Mouse (Mus musculus): ENCODE results near the gene Fdxr.

DNA sequence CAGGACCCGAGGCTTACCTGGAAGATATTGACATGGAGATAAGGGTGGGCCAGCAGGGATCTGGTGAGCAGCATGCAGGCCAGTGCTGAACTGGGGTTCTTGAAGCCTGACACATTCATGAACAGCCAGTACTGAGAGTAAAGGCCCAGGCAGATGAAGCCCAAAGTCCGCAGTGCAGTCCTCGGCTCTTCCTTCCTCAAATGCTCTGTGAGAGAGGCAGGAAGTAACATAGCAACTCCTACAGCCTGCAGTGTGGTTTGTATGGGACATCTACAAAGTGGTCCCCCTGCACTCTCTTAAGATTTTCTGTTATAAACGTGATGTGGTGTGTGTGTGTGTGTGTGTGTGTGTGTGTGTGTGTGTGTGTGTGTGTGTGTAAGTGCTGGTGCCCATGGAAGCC, 8.4 kb upstream of the Fdxr start:
- no peak for TF ChIP-seq CTCF (IDR thresholded peaks at IDR 0.05; ENCODE audit: borderline replicate concordance, insufficient read depth, low read depth, low read length)
- TF ChIP-seq POLR2A (IDR thresholded peaks at IDR 0.05; ENCODE audit: borderline replicate concordance, insufficient read depth, low read length): no peak
